Mouse (Mus musculus) midbrain, embryonic 10.5 days (tissue): Measurements from ENCODE around the gene Mesp1. TPM values are rescaled to one million over a fixed set of nuclear protein-coding genes. Genes with fewer than 3 reads are reported as not detected.

Experiments
- DNase-seq: peaks from one replicate; pipeline ENCODE4 v3.0.0-alpha.2; 2017; ENCODE audit warnings: low spot score
- H3K27ac ChIP-seq: fragments of 300-500 bp; sonication (generic); replicated peaks from 2 replicates; pipeline ENCODE4 v1.5.1; 2016; ENCODE audit warnings: mild to moderate bottlenecking
- H3K27me3 ChIP-seq: fragments of 300-500 bp; sonication (generic); 2 replicates; pipeline ENCODE4 v1.6.1; 2016; ENCODE audit warnings: low read depth, mild to moderate bottlenecking; ENCODE audit not compliant: poor library complexity, severe bottlenecking
- H3K36me3 ChIP-seq: fragments of 300-500 bp; sonication (generic); 2 replicates; pipeline ENCODE4 v1.6.1; 2016; ENCODE audit warnings: mild to moderate bottlenecking, moderate library complexity
- H3K4me1 ChIP-seq: fragments of 300-500 bp; sonication (generic); 2 replicates; pipeline ENCODE4 v1.6.1; 2016
- H3K4me3 ChIP-seq: fragments of 300-500 bp; sonication (generic); 2 replicates; pipeline ENCODE4 v1.5.1; 2016; ENCODE audit warnings: mild to moderate bottlenecking, moderate library complexity
- H3K9me3 ChIP-seq: fragments of 300-500 bp; sonication (generic); replicated peaks from 2 replicates; pipeline ENCODE4 v1.6.1; 2016; ENCODE audit warnings: mild to moderate bottlenecking
- WGBS: fragments of 180-500 bp; shearing (Covaris S2); methylation state at CpG from one replicate; pipeline ENCODE4 v1.1.7; 2016; 5-methylcytosine and 5-hydroxymethylcytosine counted together
- polyA plus RNA-seq: library from polyadenylated mRNA; unstranded; fragments of >200 nt; fragmentation: Nextera tagmentation; extraction: Ambion mirVana; gene quantifications from 2 replicates; pipeline ENCODE4 v1.2.1, GENCODE M21; 2016

Gene Mesp1
- 0.12 TPM in 1 of 2 replicates, not detected in the other for polyA plus RNA-seq

DNA sequence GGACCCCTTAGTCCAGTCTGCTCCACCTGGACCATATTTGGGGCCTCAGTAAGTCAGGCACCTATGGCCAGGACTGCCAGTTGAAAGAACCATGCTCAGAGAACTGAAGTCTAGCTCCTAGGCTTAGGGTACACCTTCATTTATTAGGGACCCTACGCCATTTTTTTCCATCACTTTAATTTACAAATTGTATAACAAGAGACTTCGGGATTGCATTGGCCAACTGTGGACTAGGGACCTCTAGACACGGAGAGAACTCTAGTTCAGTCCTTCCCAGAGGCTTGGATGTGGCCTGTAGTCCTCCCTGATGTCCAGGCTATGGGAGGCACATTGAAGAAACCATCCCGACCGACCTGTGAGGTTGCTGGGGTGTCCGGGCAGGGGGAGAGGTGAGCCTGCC is at the start of gene Mesp1:
TSS of gene Mesp1 (minus strand) at position 101 of the 400 bp plus-strand sequence.
- DNase-seq: no peak

DNA sequence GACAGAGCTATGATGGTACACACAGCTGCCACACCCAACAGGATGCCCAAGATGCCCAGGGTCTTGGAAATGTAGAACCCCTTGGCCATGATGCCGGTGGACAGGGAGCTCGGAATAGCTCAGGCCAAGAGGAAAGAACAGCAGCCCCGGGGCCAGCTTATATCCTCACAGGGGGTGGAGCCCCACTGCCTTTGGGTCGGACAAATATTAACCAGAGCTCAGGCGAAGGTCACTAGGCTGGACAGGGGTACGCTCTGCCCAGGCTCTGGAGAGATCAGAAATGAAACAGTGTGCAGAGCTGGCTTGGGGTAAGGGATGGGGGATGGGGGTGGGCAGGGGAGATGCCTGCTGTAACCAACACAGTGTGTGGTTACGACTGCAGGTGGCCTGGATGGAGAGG is 48.6 kb upstream of the Mesp1 start:
- no peaks in the 10 kb centered on the region for H3K9me3 ChIP-seq
- no peak for DNase-seq
- 78% methylated on average over 7 of the region's 7 CpGs for WGBS
- peaks cover 11% of the 10 kb centered on the region for H3K27me3 ChIP-seq
- peaks cover 12% of the 10 kb centered on the region for H3K4me1 ChIP-seq
- no peak overlapping the region for H3K4me3 ChIP-seq
- no peak overlapping the region for H3K27ac ChIP-seq
- H3K36me3 ChIP-seq: no peaks in the 10 kb centered on the region

More for the DNA sequence above, at the start of gene Mesp1:
- H3K9me3 ChIP-seq: no peaks in the 10 kb centered on the region
- WGBS: 70% methylated on average over 6 of the region's 6 CpGs
- H3K4me1 ChIP-seq: peaks cover 40% of the 10 kb centered on the region
- peak within 1 kb of the TSS; percentile 71; the same call in 1 of the 2 replicates for H3K27ac ChIP-seq
- H3K4me3 ChIP-seq: peak within 1 kb of the TSS; percentile 57
- peaks cover 87% of the 10 kb centered on the region for H3K27me3 ChIP-seq
- no peaks in the 10 kb centered on the region for H3K36me3 ChIP-seq

DNA sequence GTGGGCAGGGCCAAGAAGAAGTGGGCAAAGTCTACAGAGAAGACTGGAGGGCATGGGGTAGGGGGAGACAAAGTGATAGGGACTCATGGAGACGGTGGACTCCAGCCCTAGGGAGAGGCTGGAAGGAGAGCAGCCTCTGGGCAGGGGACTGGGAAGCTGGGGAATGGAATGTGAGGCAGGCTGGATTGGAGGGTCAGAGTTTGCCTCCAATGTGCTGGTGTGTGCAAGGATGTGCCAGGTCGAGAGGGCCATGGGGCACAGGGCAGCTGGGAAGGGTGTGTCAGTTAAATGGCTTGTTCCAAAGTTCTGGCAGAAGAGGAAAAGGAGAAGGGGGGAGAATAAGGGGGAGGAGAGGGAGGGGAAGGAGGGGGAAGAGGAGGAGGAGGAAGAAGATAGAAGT is 43.7 kb upstream of the Mesp1 start:
- no peaks in the 10 kb centered on the region for H3K36me3 ChIP-seq
- no peaks in the 10 kb centered on the region for H3K4me1 ChIP-seq
- no peak for DNase-seq
- no peaks in the 10 kb centered on the region for H3K27me3 ChIP-seq
- no peaks in the 10 kb centered on the region for H3K9me3 ChIP-seq
- H3K4me3 ChIP-seq: no peak overlapping the region
- 73% methylated on average over 2 of the region's 2 CpGs for WGBS
- no peak overlapping the region for H3K27ac ChIP-seq

DNA sequence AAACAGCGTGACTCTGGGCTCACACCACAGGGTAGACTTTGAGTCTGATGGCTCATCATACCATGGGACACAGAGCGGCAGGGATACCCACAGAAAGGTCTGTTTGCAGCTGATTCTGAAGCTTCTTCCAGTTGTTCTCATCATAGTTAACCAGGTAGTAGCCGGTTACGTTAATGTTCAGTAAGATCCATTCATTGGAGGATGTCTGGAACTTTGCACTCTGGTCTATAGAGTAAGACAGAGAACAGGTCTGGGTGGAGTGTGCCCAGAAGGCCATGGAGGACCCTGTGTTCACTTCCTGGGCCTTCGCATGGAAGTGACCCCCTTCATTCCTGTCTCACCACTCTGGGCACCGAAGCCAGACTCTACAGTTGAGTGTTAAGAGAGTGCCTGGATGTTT is 41.6 kb upstream of the Mesp1 start:
- no peak for DNase-seq
- no peaks in the 10 kb centered on the region for H3K4me1 ChIP-seq

DNA sequence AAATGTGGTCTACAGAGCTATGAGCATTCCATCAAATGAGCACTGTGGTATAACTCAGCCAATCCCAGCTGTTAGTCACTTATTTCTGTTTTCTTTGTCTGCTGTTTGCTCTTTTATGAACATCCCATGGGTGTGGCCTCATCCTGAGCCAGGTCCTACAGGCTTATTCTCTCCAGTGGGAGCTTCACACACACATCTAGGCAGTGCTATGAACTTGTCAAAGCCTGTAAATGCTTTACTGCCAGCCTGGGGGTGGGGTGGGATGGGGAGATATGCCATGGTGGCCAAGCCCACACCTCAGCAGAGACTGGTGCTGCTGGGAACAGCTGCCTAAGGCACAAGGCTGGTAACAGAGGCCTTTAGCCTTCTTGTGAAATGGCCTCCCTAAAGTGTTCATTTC is 39.4 kb upstream of the Mesp1 start:
- H3K27ac ChIP-seq: no peak overlapping the region
- DNase-seq: no peak
- H3K36me3 ChIP-seq: no peaks in the 10 kb centered on the region
- H3K9me3 ChIP-seq: no peaks in the 10 kb centered on the region
- H3K4me1 ChIP-seq: no peaks in the 10 kb centered on the region
- no peaks in the 10 kb centered on the region for H3K27me3 ChIP-seq
- no peak overlapping the region for H3K4me3 ChIP-seq

More for the DNA sequence above, 41.6 kb upstream of the Mesp1 start:
- no peaks in the 10 kb centered on the region for H3K36me3 ChIP-seq
- H3K27me3 ChIP-seq: no peaks in the 10 kb centered on the region
- no peak overlapping the region for H3K4me3 ChIP-seq
- H3K9me3 ChIP-seq: no peaks in the 10 kb centered on the region
- 94% methylated on average over 6 of the region's 6 CpGs for WGBS
- H3K27ac ChIP-seq: no peak overlapping the region

DNA sequence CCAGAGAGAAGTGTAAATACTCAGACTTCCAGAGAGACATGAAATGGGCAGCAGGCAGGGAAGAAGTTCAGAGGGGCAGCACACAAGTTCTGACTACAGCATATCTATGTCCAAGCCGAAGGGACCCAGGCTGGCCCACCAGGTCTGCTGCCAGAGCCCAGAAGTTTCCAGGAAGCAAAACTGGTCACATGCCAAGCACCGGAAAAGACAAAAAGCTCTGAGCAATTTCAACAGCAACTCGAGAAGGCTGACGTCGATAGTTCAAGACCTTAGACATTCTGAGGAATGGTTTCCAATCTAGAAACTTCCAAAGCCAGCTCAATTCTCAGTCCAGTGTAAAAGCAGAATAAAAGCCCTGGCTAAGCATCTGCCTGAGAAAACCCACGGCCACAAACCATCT is 38.0 kb upstream of the Mesp1 start:
- H3K27me3 ChIP-seq: no peaks in the 10 kb centered on the region
- 88% methylated on average over 6 of the region's 6 CpGs for WGBS
- H3K27ac ChIP-seq: no peak overlapping the region
- H3K36me3 ChIP-seq: no peaks in the 10 kb centered on the region
- no peaks in the 10 kb centered on the region for H3K4me1 ChIP-seq
- H3K4me3 ChIP-seq: no peak overlapping the region
- DNase-seq: no peak
- no peaks in the 10 kb centered on the region for H3K9me3 ChIP-seq

DNA sequence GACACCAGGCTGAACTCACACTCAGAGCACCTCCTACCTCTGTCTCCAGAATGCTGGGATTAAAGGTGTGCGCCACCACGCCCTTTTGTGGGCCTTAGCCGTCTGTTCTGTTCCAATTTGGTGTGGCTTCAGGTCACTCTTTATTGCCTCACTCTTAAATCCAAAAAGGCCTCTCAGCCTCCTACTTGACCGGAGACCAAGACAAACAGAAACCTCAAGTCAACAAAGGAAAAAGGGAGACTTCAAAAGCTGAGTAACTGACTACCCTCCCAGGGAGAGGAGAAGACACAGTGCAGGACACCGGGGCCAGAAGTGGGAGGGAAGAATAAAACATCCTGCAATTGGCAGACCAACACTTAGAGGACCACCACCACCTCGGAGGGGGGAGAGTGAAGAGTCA is 37.6 kb upstream of the Mesp1 start:
- no peaks in the 10 kb centered on the region for H3K27me3 ChIP-seq
- H3K27ac ChIP-seq: no peak overlapping the region
- no peak for DNase-seq
- no peak overlapping the region for H3K4me3 ChIP-seq
- no peaks in the 10 kb centered on the region for H3K36me3 ChIP-seq
- no peaks in the 10 kb centered on the region for H3K9me3 ChIP-seq
- WGBS: 85% methylated on average over 6 of the region's 6 CpGs
- no peaks in the 10 kb centered on the region for H3K4me1 ChIP-seq

DNA sequence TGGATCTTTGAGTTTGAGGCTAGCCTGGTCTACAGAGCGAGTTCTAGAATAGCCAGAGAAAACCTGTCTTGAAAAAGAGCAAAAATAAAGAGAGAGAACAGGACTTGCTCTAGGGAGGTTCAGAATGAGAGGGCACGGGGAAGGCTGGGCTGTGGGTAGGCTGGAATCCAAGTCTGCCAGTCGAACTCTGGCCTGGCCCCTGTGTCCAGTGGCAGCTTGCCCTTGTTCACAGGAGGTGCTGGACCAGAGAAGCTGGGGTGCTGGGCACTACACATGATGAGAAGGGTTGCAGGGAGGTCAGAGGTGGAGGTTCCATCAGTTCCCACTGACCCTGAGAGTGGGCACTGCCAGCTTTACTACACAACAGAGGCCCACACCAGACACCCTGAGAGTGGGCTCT is 34.8 kb upstream of the Mesp1 start:
- no peak overlapping the region for H3K4me3 ChIP-seq
- no peaks in the 10 kb centered on the region for H3K27me3 ChIP-seq
- H3K9me3 ChIP-seq: no peaks in the 10 kb centered on the region
- H3K4me1 ChIP-seq: no peaks in the 10 kb centered on the region
- no peaks in the 10 kb centered on the region for H3K36me3 ChIP-seq
- WGBS: 81% methylated on average over 3 of the region's 3 CpGs
- DNase-seq: no peak
- no peak overlapping the region for H3K27ac ChIP-seq

DNA sequence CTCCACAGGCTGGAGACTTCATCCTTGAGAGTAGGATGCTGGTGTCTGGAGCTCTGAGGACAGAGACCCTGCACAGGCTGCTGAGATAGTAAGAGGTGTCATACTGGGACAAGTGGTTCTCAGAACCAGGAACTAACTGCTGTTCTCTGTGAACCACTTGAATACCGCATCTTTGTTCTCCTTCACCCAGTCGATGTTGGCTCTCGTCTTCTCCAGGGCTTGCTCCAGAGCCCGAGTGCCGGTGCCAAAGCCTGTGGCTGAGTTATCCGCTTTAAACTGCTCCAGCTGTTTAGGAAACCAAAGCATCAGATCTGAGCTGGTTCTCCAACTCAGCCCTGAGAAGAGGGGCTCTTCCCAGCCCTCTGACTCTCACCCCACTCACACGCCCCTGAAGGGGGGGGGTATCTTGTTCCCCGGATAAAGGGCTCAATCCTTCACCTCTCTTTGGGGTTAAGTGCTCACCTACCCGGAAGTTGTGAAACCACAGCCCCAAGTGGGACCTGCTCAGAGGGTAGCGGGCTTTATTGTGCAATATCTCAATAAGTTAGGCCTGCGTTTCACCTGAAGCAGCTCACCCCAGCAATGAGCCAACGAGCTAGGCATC is 28.6 kb upstream of the Mesp1 start:
- H3K4me1 ChIP-seq: peaks cover 17% of the 10 kb centered on the region
- no peak overlapping the region for H3K4me3 ChIP-seq
- no peaks in the 10 kb centered on the region for H3K36me3 ChIP-seq
- WGBS: 90% methylated on average over 12 of the region's 12 CpGs
- H3K27me3 ChIP-seq: peaks cover 39% of the 10 kb centered on the region
- H3K27ac ChIP-seq: no peak overlapping the region
- H3K9me3 ChIP-seq: no peaks in the 10 kb centered on the region
- no peak for DNase-seq

DNA sequence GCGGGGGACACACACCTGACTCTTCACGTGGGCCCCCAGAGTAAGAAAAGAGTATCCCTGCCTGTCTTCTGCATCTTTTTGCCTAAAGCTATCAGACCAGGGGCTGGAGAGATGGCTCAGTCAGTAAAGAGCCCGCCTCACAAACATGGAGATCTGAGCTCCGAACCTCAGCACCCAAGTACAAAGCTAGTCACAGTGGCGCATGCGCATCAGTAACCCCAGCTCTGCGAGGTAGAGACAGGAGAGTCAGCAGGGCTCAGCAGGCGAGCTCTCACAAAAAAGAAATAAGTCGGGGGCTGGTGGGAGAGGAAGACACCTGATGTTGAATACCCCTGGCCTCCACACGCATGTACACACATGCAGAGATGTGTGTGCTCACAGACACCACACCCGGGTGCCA is 26.4 kb upstream of the Mesp1 start:
- WGBS: 49% methylated on average over 11 of the region's 11 CpGs
- DNase-seq: no peak

DNA sequence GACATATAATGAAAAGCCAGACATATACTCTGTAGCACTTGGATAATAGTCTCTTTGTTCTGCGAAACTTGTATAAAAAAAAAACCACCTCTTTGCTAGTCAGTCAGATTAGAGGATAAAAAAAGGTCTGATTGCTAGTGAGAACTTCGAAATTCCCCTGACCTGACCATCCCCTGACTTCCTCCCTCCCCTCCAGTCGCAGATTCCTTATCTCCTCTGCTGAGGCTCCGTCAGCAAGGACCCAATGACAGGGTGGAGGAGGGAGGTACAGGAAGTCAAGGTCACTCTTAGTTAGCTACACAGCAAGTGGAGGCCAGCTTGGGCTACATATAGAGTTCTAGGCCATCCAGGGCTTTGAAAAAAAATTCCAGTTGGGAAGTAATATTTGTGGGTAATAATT is 25.9 kb upstream of the Mesp1 start:
- Histone ChIP-seq H3K36me3 (no peaks in the 10 kb centered on the region), H3K4me1 (peaks cover 17% of the 10 kb centered on the region), H3K9me3 (no peaks in the 10 kb centered on the region), H3K4me3 (no peak overlapping the region), H3K27ac (no peak overlapping the region), H3K27me3 (peaks cover 44% of the 10 kb centered on the region)
- no peak for DNase-seq
- 59% methylated on average over 4 of the region's 4 CpGs for WGBS

More for the DNA sequence above, 26.4 kb upstream of the Mesp1 start:
- Histone ChIP-seq H3K4me3 (no peak overlapping the region), H3K27me3 (peaks cover 44% of the 10 kb centered on the region), H3K9me3 (no peaks in the 10 kb centered on the region), H3K27ac (no peak overlapping the region), H3K36me3 (no peaks in the 10 kb centered on the region), H3K4me1 (peaks cover 17% of the 10 kb centered on the region)

DNA sequence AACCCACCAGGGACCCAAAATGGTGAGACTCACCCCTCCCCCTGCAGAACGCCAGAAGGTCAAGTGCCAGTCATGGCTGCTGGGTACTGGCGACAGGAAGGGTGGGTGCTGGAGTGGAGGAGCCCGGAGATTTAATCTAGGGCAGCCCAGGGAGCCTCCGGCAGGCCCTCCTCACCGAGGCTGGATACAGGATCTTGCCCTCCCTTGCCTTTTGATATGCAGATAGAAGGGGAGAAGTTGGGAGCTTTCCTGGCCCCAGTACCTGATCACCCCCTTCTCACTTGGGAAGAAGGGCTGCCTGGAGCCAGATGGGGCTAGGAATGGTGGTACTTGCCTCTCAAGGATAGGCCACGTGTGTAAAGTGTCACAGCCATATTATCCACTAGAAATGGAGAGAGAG is 24.7 kb upstream of the Mesp1 start:
- Histone ChIP-seq H3K4me3 (no peak overlapping the region), H3K4me1 (peaks cover 17% of the 10 kb centered on the region), H3K27ac (no peak overlapping the region), H3K27me3 (peaks cover 44% of the 10 kb centered on the region), H3K36me3 (no peaks in the 10 kb centered on the region), H3K9me3 (no peaks in the 10 kb centered on the region)
- 7% methylated on average over 6 of the region's 6 CpGs for WGBS
- DNase-seq: no peak

DNA sequence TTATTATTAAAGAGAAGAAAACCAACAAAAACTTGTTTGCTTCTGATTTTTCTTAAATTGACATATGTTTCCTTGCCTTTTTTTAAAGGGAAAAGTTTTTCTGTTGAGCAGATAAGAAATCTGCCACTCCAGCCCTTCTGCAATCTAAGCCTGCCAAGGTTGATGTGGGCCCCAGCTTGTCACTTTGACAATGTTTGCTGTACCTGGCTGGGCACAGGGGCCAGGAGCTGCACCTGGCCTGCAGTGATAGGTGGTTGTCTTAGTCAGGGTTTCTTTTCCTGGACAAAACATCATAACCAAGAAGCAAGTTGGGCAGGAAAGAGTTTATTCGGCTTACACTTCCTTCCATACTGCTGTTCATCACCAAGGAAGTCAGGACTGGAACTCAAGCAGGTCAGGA is 19.8 kb upstream of the Mesp1 start:
- peaks cover 59% of the 10 kb centered on the region for H3K27me3 ChIP-seq
- 83% methylated on average over 1 of the region's 1 CpGs for WGBS
- DNase-seq: no peak
- no peaks in the 10 kb centered on the region for H3K36me3 ChIP-seq
- H3K4me3 ChIP-seq: no peak overlapping the region
- H3K9me3 ChIP-seq: no peaks in the 10 kb centered on the region
- H3K27ac ChIP-seq: no peak overlapping the region
- peaks cover 12% of the 10 kb centered on the region for H3K4me1 ChIP-seq
